22 mouse cellular contexts compared by ENCODE assay signal in the genomic region with DNA sequence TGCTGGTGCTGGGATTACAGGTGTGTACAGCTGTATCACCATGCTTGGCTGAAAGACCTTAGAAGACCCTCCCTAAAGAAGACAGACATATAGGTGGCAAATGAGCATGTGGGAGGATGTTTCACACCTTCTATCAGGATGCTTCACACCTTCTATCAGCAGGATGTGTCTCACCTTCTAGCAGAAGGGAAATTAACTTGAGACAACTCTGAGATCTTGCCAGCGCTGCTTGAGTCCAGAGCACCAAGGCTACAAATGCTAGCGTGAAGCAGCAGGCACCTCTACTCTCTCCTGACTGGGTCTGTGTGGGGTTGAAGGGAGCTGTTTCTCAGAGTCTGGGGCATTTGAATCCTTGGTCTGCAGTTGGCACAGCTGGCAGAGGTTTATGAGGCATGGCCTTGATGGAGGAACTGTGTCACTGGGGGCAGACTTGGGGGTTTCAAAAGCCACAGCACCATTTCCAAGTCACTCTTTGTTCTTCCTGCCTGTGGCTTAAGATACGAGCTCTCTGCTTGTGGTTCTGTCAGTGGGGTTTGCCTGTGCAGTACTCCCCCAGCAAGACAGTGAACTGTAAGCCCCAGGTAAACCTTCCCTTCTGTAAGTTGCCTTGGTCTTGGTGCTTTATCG. TPM values are rescaled to one million over a fixed set of nuclear protein-coding genes. Genes with fewer than 3 reads are reported as not detected.
DNase-seq lines count a peak whose midpoint lies in the region; ATAC-seq and TF ChIP-seq lines count a peak whose summit lies in the region.
"Had no signal": no experiment of that assay in that cellular context is flagged by ENCODE, and none has a peak within 500 bp of the region (broad histone marks: within the 10 kb centered on the region; RNA-seq: fewer than 3 reads in every experiment).

No protein-coding gene starts in this region.

- no peaks in the 10 kb centered on the region for H3K27me3 ChIP-seq in kidney, postnatal 0 days (ENCODE audit: insufficient read depth, low read length)
- H3K27me3 ChIP-seq in lung, postnatal 0 days (replicated peaks; ENCODE audit: insufficient read depth, low read length): no peaks in the 10 kb centered on the region
- H3K27me3 ChIP-seq: heart, embryonic 15.5 days; hindbrain, embryonic 13.5 days; neural tube, embryonic 15.5 days had no signal

- ATAC-seq in kidney, postnatal 0 days (replicated peaks; ENCODE audit: low FRiP score, low read depth): no peak
- 0 out of 2 replicates have a peak, but pooled peaks have one; percentile 27 for ATAC-seq in granulocyte monocyte progenitor cell, adult 5-6 weeks (replicated peaks; ENCODE audit: poor library complexity, severe bottlenecking)
- 0 out of 2 replicates have a peak, but pooled peaks have one; percentile 16 for ATAC-seq in neutrophil, adult 5-6 weeks (ENCODE audit: extremely low read depth, insufficient number of reproducible peaks, low FRiP score, poor library complexity, severe bottlenecking)
- no peak for ATAC-seq in lung, postnatal 0 days
- ATAC-seq: forebrain, embryonic 16.5 days; intestine, postnatal 0 days had no signal

- H3K9me3 ChIP-seq in kidney, postnatal 0 days (replicated peaks; ENCODE audit: low read length): no peaks in the 10 kb centered on the region
- H3K9me3 ChIP-seq in lung, postnatal 0 days (ENCODE audit: low read length): no peaks in the 10 kb centered on the region
- H3K9me3 ChIP-seq: heart, embryonic 15.5 days; neural tube, embryonic 15.5 days had no signal

- H3K4me2 ChIP-seq in kidney, postnatal 0 days (ENCODE audit: low read length): no peak overlapping the region
- H3K4me2 ChIP-seq in lung, postnatal 0 days (replicated peaks; ENCODE audit: low read depth, low read length): no peak overlapping the region
- H3K4me2 ChIP-seq: heart, embryonic 15.5 days; hindbrain, embryonic 13.5 days; lung, embryonic 14.5 days; neural tube, embryonic 15.5 days had no signal

- 74% methylated on average over 4 of the region's 4 CpGs for WGBS in kidney, postnatal 0 days
- WGBS in lung, postnatal 0 days: 78% methylated on average over 4 of the region's 4 CpGs

- no peak overlapping the region for H3K4me3 ChIP-seq in kidney, postnatal 0 days (replicated peaks; ENCODE audit: low read depth, low read length)
- no peak overlapping the region for H3K4me3 ChIP-seq in lung, postnatal 0 days (ENCODE audit: low read depth, low read length)
- H3K4me3 ChIP-seq: gastrocnemius, adult 2 months; heart, embryonic 15.5 days; hindbrain, embryonic 13.5 days; neural tube, embryonic 15.5 days had no signal

- TF ChIP-seq EP300 in lung, postnatal 0 days (IDR thresholded peaks at IDR 0.05): no peak

- no peaks in the 10 kb centered on the region for H3K36me3 ChIP-seq in kidney, postnatal 0 days (ENCODE audit: insufficient read depth, low read length)
- no peaks in the 10 kb centered on the region for H3K36me3 ChIP-seq in lung, postnatal 0 days (ENCODE audit: insufficient read depth, low read length)
- H3K36me3 ChIP-seq: G1E; heart, embryonic 15.5 days; hindbrain, embryonic 13.5 days; neural tube, embryonic 15.5 days had no signal

- DNase-seq in kidney, postnatal 0 days (ENCODE audit: low spot score): peak; percentile 16
- DNase-seq in kidney, adult 11 months: no peak
- DNase-seq in thymus, postnatal 4 days: peak; percentile 47
- DNase-seq in frontal cortex, postnatal 36 days (ENCODE audit: low spot score in 2 of 2): no peak
- DNase-seq in adrenal gland, postnatal 25 days: no peak
- no peak for DNase-seq in lung, postnatal 0 days (ENCODE audit: low spot score)
- DNase-seq: adrenal gland, postnatal 14 days; cerebellum, postnatal 10 days; gastrocnemius, adult 2 months; kidney, postnatal 14 days; layer of hippocampus, adult 9-11 months; liver; lung, embryonic 14.5 days; right cerebral cortex, adult 18-20 months had no signal

- no peak for TF ChIP-seq CTCF in kidney, postnatal 0 days (IDR thresholded peaks at IDR 0.05; ENCODE audit: low read depth)
- TF ChIP-seq CTCF in lung, postnatal 0 days (IDR thresholded peaks at IDR 0.05): no peak

- no peak overlapping the region for H3K9ac ChIP-seq in kidney, postnatal 0 days (ENCODE audit: low read depth, low read length)
- no peak overlapping the region for H3K9ac ChIP-seq in lung, postnatal 0 days (replicated peaks; ENCODE audit: low read depth)
- H3K9ac ChIP-seq: heart, embryonic 15.5 days; hindbrain, embryonic 13.5 days; lung, embryonic 14.5 days; neural tube, embryonic 15.5 days had no signal

- H3K27ac ChIP-seq in kidney, postnatal 0 days: no peak overlapping the region
- H3K27ac ChIP-seq in lung, postnatal 0 days (ENCODE audit: low read length): no peak overlapping the region
- H3K27ac ChIP-seq: gastrocnemius, adult 2 months; heart, embryonic 15.5 days; hindbrain, embryonic 13.5 days; neural tube, embryonic 15.5 days had no signal

- peaks cover under 1% of the 10 kb centered on the region for H3K4me1 ChIP-seq in kidney, postnatal 0 days (replicated peaks; ENCODE audit: insufficient read depth, low read length)
- H3K4me1 ChIP-seq in lung, postnatal 0 days (ENCODE audit: insufficient read depth, low read depth, low read length): no peaks in the 10 kb centered on the region
- H3K4me1 ChIP-seq: hindbrain, embryonic 13.5 days; neural tube, embryonic 15.5 days had no signal

RNA-seq across cellular contexts. Expression of gene Dock9, which starts 32.3 kb away (rescaled TPM):
- 11.1 TPM in 2 replicates for polyA plus RNA-seq in kidney, postnatal 0 days (2015; fragmentation: Nextera tagmentation; extraction: Ambion mirVana)
- 8.6 and 16.7 TPM in 2 replicates for total RNA-seq in granulocyte monocyte progenitor cell, adult 5-6 weeks (2014; fragmentation: Nextera tagmentation)
- 12.9 and 19.8 TPM in 2 replicates for total RNA-seq in granulocyte monocyte progenitor cell, adult 5-6 weeks (2017)
- total RNA-seq in neutrophil, adult 5-6 weeks (2017): 20.7 and 21.2 TPM in 2 replicates
- 23.1 and 28.8 TPM in 2 replicates for total RNA-seq in adrenal gland, postnatal 25 days (2021)
- polyA plus RNA-seq in lung, postnatal 0 days (2015; fragmentation: Nextera tagmentation; extraction: Ambion mirVana): 19.8 and 22.4 TPM in 2 replicates

RNA-seq across cellular contexts. Expression of gene Ubac2, which starts 48.5 kb away (rescaled TPM):
- 70.2 and 78.9 TPM in 2 replicates for polyA plus RNA-seq in kidney, postnatal 0 days (2015; fragmentation: Nextera tagmentation; extraction: Ambion mirVana)
- 23.6 and 30.1 TPM in 2 replicates for total RNA-seq in granulocyte monocyte progenitor cell, adult 5-6 weeks (2014; fragmentation: Nextera tagmentation)
- 28.3 and 34.1 TPM in 2 replicates for total RNA-seq in granulocyte monocyte progenitor cell, adult 5-6 weeks (2017)
- 31.9 and 32.0 TPM in 2 replicates for total RNA-seq in neutrophil, adult 5-6 weeks (2017)
- 29.4 and 33.2 TPM in 2 replicates for total RNA-seq in adrenal gland, postnatal 25 days (2021)
- polyA plus RNA-seq in lung, postnatal 0 days (2015; fragmentation: Nextera tagmentation; extraction: Ambion mirVana): 38.5 and 43.2 TPM in 2 replicates

Comparison
In these comparisons a context has a peak if more than half of its experiments do, and no peak if none do; other contexts are left out.
1. DNase-seq: peak in kidney, postnatal 0 days (single experiment) and thymus, postnatal 4 days (single experiment); none in kidney, adult 11 months (single experiment), frontal cortex, postnatal 36 days (0 of 2), adrenal gland, postnatal 25 days (single experiment) and lung, postnatal 0 days (single experiment).
2. ATAC-seq: peak in granulocyte monocyte progenitor cell, adult 5-6 weeks (single experiment) and neutrophil, adult 5-6 weeks (single experiment); none in kidney, postnatal 0 days (single experiment) and lung, postnatal 0 days (single experiment).